11 mouse cellular contexts compared by ENCODE assay signal in genomic region chr8:13148476-13148875, GRCm38 (mm10).
"Had no signal": no experiment of that assay in that cellular context is flagged by ENCODE, and none has a peak within 500 bp of the region (broad histone marks: within the 10 kb centered on the region; RNA-seq: fewer than 3 reads in every experiment).

No protein-coding gene starts in this region.

- H3K4me1 ChIP-seq: limb, embryonic 12.5 days; liver, embryonic 13.5 days; midbrain, embryonic 12.5 days had no signal

- H3K27me3 ChIP-seq: limb, embryonic 12.5 days; liver, embryonic 13.5 days; midbrain, embryonic 12.5 days had no signal

- ATAC-seq: liver, postnatal 0 days; midbrain, embryonic 16.5 days had no signal

- DNase-seq: kidney, postnatal 14 days; liver; liver, embryonic 13.5 days; liver, postnatal 0 days; spleen, adult 18-20 months; thymus, adult 18-20 months; thymus, postnatal 14 days had no signal

- H3K4me3 ChIP-seq: left cerebral cortex, adult 2 months; limb, embryonic 12.5 days; liver, embryonic 13.5 days; midbrain, embryonic 12.5 days had no signal

- H3K9ac ChIP-seq: limb, embryonic 12.5 days; liver, embryonic 13.5 days; liver, postnatal 0 days; midbrain, embryonic 12.5 days had no signal

- H3K27ac ChIP-seq: left cerebral cortex, adult 2 months; limb, embryonic 12.5 days; liver, embryonic 13.5 days; midbrain, embryonic 12.5 days had no signal

- H3K4me2 ChIP-seq: limb, embryonic 12.5 days; liver, embryonic 13.5 days; midbrain, embryonic 12.5 days had no signal

- H3K9me3 ChIP-seq: limb, embryonic 12.5 days; liver, embryonic 13.5 days; midbrain, embryonic 12.5 days had no signal
